Mouse (Mus musculus): ENCODE measurements around the gene Gm884.
"Not testable (repeated sequence)": the region's sequence is repeated elsewhere in the genome, so short reads cannot be mapped to it uniquely, and the experiment has no call there.

Gene Gm884

GRCm38 (mm10) chr11:103634806-103635205, 13.9 kb upstream of the Gm884 start:
- DNase-seq (ENCODE audit: low spot score): no peak

GRCm38 (mm10) chr11:103627453-103627852, 6.5 kb upstream of the Gm884 start:
- no peak for DNase-seq (ENCODE audit: low spot score)

- no peak for DNase-seq (ENCODE audit: low spot score)
Observed at GRCm38 (mm10) chr11:103610772-103611171, 10.2 kb downstream of the Gm884 start.

GRCm38 (mm10) chr11:103606611-103607010, 14.3 kb downstream of the Gm884 start:
- no peak for DNase-seq (ENCODE audit: low spot score)

- DNase-seq (ENCODE audit: low spot score): no peak
Observed at GRCm38 (mm10) chr11:103578339-103578738, 42.6 kb downstream of the Gm884 start.

GRCm38 (mm10) chr11:103556021-103556420, 64.9 kb downstream of the Gm884 start:
- peak; percentile 44 for DNase-seq (ENCODE audit: low spot score)

GRCm38 (mm10) chr11:103534973-103535372, 86.0 kb downstream of the Gm884 start:
- not testable (repeated sequence) for DNase-seq (ENCODE audit: low spot score)

GRCm38 (mm10) chr11:103512111-103512510, 108.8 kb downstream of the Gm884 start:
- no peak for DNase-seq (ENCODE audit: low spot score)

GRCm38 (mm10) chr11:103504497-103504896, 116.4 kb downstream of the Gm884 start, which contains the start of gene Lrrc37a:
TSS of gene Lrrc37a (minus strand) at chr11:103504597.
- no peak for DNase-seq (ENCODE audit: low spot score)

All from layer of hippocampus, adult 9-10 months (tissue).